Mouse (Mus musculus) liver, postnatal 0 days (tissue): ENCODE results near the gene Olfr1411.

Experiments used
- CTCF ChIP-seq: sonication (generic); IDR thresholded peaks from 2 replicates; pipeline ENCODE4 v1.5.1; 2016; ENCODE audit warnings: antibody characterized with exemption, low read depth
- EP300 ChIP-seq: IDR thresholded peaks from 2 replicates; pipeline ENCODE4 v1.6.1; 2016; ENCODE audit warnings: antibody characterized with exemption, low read depth, mild to moderate bottlenecking

DNA sequence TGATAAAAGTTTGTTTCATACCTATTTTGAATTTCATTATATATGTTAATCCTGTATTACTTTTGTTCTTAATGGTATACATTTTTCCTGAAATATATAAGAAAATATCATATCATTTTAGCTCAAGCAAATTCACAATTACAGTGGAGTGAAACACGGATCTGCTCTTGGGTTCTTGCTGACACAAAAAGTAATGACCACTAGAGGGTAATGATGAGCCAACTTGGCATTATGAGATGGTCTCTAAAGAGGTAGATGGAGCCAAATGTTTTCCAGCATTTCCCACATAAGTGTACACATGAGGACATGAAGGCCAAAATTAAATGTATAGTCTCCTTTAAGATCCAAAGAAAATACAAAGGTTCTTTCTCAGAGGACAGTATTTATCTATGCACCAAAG, 20.3 kb downstream of the Olfr1411 start:
- TF ChIP-seq CTCF (peak; percentile 54), EP300 (no peak)
